Mouse (Mus musculus): Measurements from ENCODE around the gene Map3k6.

DNA sequence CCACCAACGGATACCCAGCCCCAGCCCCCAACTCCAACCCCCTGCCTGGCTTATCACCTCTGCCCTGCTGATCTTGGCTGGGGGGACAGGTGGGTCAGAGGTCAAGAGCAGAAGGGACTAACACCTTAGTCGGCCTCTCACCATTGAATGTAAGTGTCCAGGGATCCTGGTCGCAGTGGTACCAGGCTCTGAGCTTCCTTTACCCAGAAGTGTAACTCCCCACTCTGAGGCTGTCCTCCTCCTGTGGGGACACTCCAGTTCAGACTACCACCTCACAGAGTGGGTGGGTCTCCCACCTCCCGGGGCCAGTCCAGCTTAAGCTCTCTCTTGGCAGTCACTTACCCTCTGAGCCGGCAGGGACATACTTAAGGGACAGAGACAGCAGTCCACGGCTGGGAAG, 14.8 kb downstream of the Map3k6 start:
- TF ChIP-seq GATA1 (IDR thresholded peaks at IDR 0.05; ENCODE audit: borderline replicate concordance, low read length) (no peak), FLI1 (IDR thresholded peaks at IDR 0.05; ENCODE audit: low read length) (no peak)
